22 mouse cellular contexts compared by ENCODE assay signal in the genomic region with DNA sequence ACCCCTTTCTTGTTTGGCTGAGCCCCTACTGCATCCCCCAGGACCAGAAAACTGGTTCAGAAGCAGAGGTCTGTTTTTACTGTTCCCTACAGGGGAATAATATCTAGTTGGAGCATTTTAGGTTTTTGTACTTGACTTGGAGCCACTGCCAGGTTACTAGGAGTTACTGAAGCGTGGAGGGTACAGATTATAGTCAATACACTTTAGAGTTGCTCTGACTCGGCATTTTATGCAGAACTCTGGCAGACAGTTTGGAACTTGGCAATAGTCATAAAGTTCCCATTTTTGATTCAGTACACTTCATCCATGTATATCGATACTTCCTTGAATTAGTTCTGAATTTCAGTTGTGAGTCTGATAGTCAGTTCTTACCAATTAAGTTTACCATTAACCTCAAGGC.
"Had no signal": no experiment of that assay in that cellular context is flagged by ENCODE, and none has a peak within 500 bp of the region (broad histone marks: within the 10 kb centered on the region; RNA-seq: fewer than 3 reads in every experiment).

No protein-coding gene starts in this region.

- H3K27ac ChIP-seq: gastrocnemius, adult 2 months; heart, embryonic 10.5 days; hindbrain, embryonic 10.5 days; hindbrain, embryonic 12.5 days; hindbrain, embryonic 14.5 days; limb, embryonic 13.5 days; limb, embryonic 15.5 days; liver, embryonic 12.5 days; liver, embryonic 14.5 days had no signal

- H3K9ac ChIP-seq: heart, embryonic 12.5 days; hindbrain, embryonic 12.5 days; hindbrain, embryonic 14.5 days; limb, embryonic 13.5 days; limb, embryonic 15.5 days; liver, embryonic 12.5 days; liver, embryonic 14.5 days had no signal

- H3K36me3 ChIP-seq: heart, embryonic 10.5 days; heart, embryonic 12.5 days; hindbrain, embryonic 10.5 days; hindbrain, embryonic 12.5 days; limb, embryonic 13.5 days; limb, embryonic 15.5 days; liver, embryonic 12.5 days had no signal

- H3K4me1 ChIP-seq: heart, embryonic 10.5 days; hindbrain, embryonic 10.5 days; hindbrain, embryonic 12.5 days; limb, embryonic 13.5 days; limb, embryonic 15.5 days; liver, embryonic 12.5 days had no signal

- DNase-seq: gastrocnemius, adult 2 months; gastrocnemius, postnatal 10 days; gastrocnemius, postnatal 25 days; heart, adult 18-20 months; heart, postnatal 10 days; heart, postnatal 4 days; layer of hippocampus, adult 9-11 months; layer of hippocampus, postnatal 36 days; left cerebral cortex, postnatal 4 days; lung, adult 18-20 months had no signal

- H3K27me3 ChIP-seq: heart, embryonic 12.5 days; hindbrain, embryonic 12.5 days; limb, embryonic 13.5 days; limb, embryonic 15.5 days; liver, embryonic 12.5 days had no signal

- H3K4me2 ChIP-seq: heart, embryonic 12.5 days; hindbrain, embryonic 12.5 days; hindbrain, embryonic 14.5 days; limb, embryonic 13.5 days; limb, embryonic 15.5 days; liver, embryonic 12.5 days had no signal

- H3K4me3 ChIP-seq: gastrocnemius, adult 2 months; heart, embryonic 10.5 days; heart, embryonic 12.5 days; hindbrain, embryonic 10.5 days; hindbrain, embryonic 12.5 days; limb, embryonic 13.5 days; limb, embryonic 15.5 days; liver, embryonic 12.5 days had no signal

- H3K9me3 ChIP-seq: heart, embryonic 10.5 days; heart, embryonic 12.5 days; hindbrain, embryonic 10.5 days; hindbrain, embryonic 12.5 days; limb, embryonic 13.5 days; limb, embryonic 15.5 days; liver, embryonic 12.5 days had no signal

- ATAC-seq: forebrain, embryonic 16.5 days; hindbrain, embryonic 16.5 days; intestine, embryonic 16.5 days; liver, embryonic 12.5 days had no signal
